Mouse (Mus musculus): Measurements from ENCODE around the gene Fam129b.

The Fam129b gene

GRCm38 (mm10) chr2:32892490-32892889 is 16.6 kb downstream of the Fam129b start:
- DNase-seq (ENCODE audit: low read depth): no peak

- DNase-seq (ENCODE audit: low read depth): no peak
Observed at GRCm38 (mm10) chr2:32894097-32894496, 18.2 kb downstream of the Fam129b start.

- DNase-seq (ENCODE audit: low read depth): peak; percentile 79
Observed at GRCm38 (mm10) chr2:32895606-32896106, 19.7 kb downstream of the Fam129b start.

GRCm38 (mm10) chr2:32896507-32897147 is 20.7 kb downstream of the Fam129b start:
- DNase-seq (ENCODE audit: low read depth): peak; percentile 77

- DNase-seq (ENCODE audit: low read depth): no peak
Observed at GRCm38 (mm10) chr2:32898983-32899382, 23.1 kb downstream of the Fam129b start.

GRCm38 (mm10) chr2:32902126-32902525 is 26.2 kb downstream of the Fam129b start:
- no peak for DNase-seq (ENCODE audit: low read depth)

GRCm38 (mm10) chr2:32903470-32903869 is 27.6 kb downstream of the Fam129b start:
- DNase-seq (ENCODE audit: low read depth): no peak

GRCm38 (mm10) chr2:32904637-32905036 is 28.7 kb downstream of the Fam129b start:
- DNase-seq (ENCODE audit: low read depth): no peak

GRCm38 (mm10) chr2:32905297-32905696 is 29.4 kb downstream of the Fam129b start:
- no peak for DNase-seq (ENCODE audit: low read depth)

GRCm38 (mm10) chr2:32907442-32907841 is 31.5 kb downstream of the Fam129b start:
- no peak for DNase-seq (ENCODE audit: low read depth)

GRCm38 (mm10) chr2:32908272-32908671 is 32.4 kb downstream of the Fam129b start:
- no peak for DNase-seq (ENCODE audit: low read depth)

GRCm38 (mm10) chr2:32908796-32909195 is 32.9 kb downstream of the Fam129b start:
- no peak for DNase-seq (ENCODE audit: low read depth)

GRCm38 (mm10) chr2:32911639-32912182 is 35.8 kb downstream of the Fam129b start:
- DNase-seq (ENCODE audit: low read depth): no peak

- peak; percentile 77 for DNase-seq (ENCODE audit: low read depth)
Observed at GRCm38 (mm10) chr2:32912210-32912804, 36.4 kb downstream of the Fam129b start.

GRCm38 (mm10) chr2:32914362-32914761 is 38.4 kb downstream of the Fam129b start:
- DNase-seq (ENCODE audit: low read depth): peak; percentile 71

- DNase-seq (ENCODE audit: low read depth): peak; percentile 95
Observed at GRCm38 (mm10) chr2:32914896-32915295, 39.0 kb downstream of the Fam129b start.

GRCm38 (mm10) chr2:32917526-32917925 is 41.6 kb downstream of the Fam129b start:
- peak; percentile 86 for DNase-seq (ENCODE audit: low read depth)

GRCm38 (mm10) chr2:32918391-32918790 is 42.5 kb downstream of the Fam129b start:
- no peak for DNase-seq (ENCODE audit: low read depth)

GRCm38 (mm10) chr2:32921235-32921634 is 45.3 kb downstream of the Fam129b start:
- DNase-seq (ENCODE audit: low read depth): no peak

GRCm38 (mm10) chr2:32921801-32922380 is 46.0 kb downstream of the Fam129b start:
- no peak for DNase-seq (ENCODE audit: low read depth)

- no peak for DNase-seq (ENCODE audit: low read depth)
Observed at GRCm38 (mm10) chr2:32922564-32922963, 46.6 kb downstream of the Fam129b start.

GRCm38 (mm10) chr2:32923551-32924250 is 47.8 kb downstream of the Fam129b start:
- DNase-seq (ENCODE audit: low read depth): no peak

Data from fibroblast of lung, adult 2 months (primary cell).